ENCODE assay signal across 22 mouse cellular contexts in the genomic region with DNA sequence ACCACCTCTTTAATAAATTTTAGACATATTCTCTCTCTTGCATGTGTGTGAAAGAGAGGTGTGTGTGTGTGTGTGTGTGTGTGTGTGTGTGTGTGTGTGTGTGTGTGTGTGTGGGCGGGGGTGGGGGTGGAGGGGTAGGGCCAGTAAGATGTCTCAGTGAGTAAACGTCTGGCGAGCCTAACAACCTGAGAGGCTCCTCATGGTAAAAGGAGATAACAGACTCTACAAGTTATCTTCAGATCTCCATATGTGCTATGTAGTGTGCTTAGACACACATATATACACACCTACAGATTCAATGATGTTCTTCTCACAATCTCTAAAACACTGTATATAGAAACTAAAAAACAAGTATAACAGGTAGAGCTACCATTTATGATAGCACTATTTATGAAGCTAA. TPM values are rescaled to one million over a fixed set of nuclear protein-coding genes. Genes with fewer than 3 reads are reported as not detected.
DNase-seq lines count a peak whose midpoint lies in the region; ATAC-seq and TF ChIP-seq lines count a peak whose summit lies in the region.
"Had no signal": no experiment of that assay in that cellular context is flagged by ENCODE, and none has a peak within 500 bp of the region (broad histone marks: within the 10 kb centered on the region; RNA-seq: fewer than 3 reads in every experiment).

No protein-coding gene starts in this region.

- no peak for TF ChIP-seq CTCF in G1E (IDR thresholded peaks at IDR 0.05; ENCODE audit: low read depth, low read length)
- TF ChIP-seq CTCF in intestine, postnatal 0 days (IDR thresholded peaks at IDR 0.05; ENCODE audit: low read depth) = no peak

- no peak overlapping the region for H3K4me3 ChIP-seq in G1E (ENCODE audit: low read depth, low read length)
- no peak overlapping the region for H3K4me3 ChIP-seq in liver, embryonic 12.5 days
- no peak overlapping the region for H3K4me3 ChIP-seq in liver, embryonic 16.5 days (ENCODE audit: low read depth, low read length)
- H3K4me3 ChIP-seq in embryonic facial prominence, embryonic 10.5 days = no peak overlapping the region
- no peak overlapping the region for H3K4me3 ChIP-seq in intestine, postnatal 0 days (ENCODE audit: low read depth, low read length)
- H3K4me3 ChIP-seq: erythroblast, embryonic 14.5 days; forebrain, embryonic 15.5 days; heart, embryonic 10.5 days; heart, embryonic 15.5 days; hindbrain, embryonic 10.5 days had no signal

- H3K9ac ChIP-seq in liver, embryonic 12.5 days = peak overlapping the region; percentile 54; the same call in 1 of the 2 replicates
- H3K9ac ChIP-seq in liver, embryonic 16.5 days (ENCODE audit: low read depth, low read length) = no peak overlapping the region
- no peak overlapping the region for H3K9ac ChIP-seq in intestine, postnatal 0 days (ENCODE audit: low read depth, low read length)
- H3K9ac ChIP-seq: forebrain, embryonic 15.5 days; heart, embryonic 15.5 days; hindbrain, embryonic 14.5 days had no signal

- H3K4me1 ChIP-seq in G1E (ENCODE audit: insufficient read depth, low read depth, low read length) = peaks cover 50% of the 10 kb centered on the region
- H3K4me1 ChIP-seq in liver, embryonic 12.5 days = peaks cover 57% of the 10 kb centered on the region
- H3K4me1 ChIP-seq in liver, embryonic 16.5 days (ENCODE audit: control insufficient read depth, low read depth, low read length) = peaks cover 38% of the 10 kb centered on the region
- H3K4me1 ChIP-seq in embryonic facial prominence, embryonic 10.5 days = peaks cover 17% of the 10 kb centered on the region
- no peaks in the 10 kb centered on the region; the same call in 1 of the 2 replicates for H3K4me1 ChIP-seq in intestine, postnatal 0 days (replicated peaks; ENCODE audit: control insufficient read depth, insufficient read depth, low read length)

- peaks cover 7% of the 10 kb centered on the region for H3K36me3 ChIP-seq in G1E (replicated peaks)
- H3K36me3 ChIP-seq in liver, embryonic 12.5 days = no peaks in the 10 kb centered on the region
- no peaks in the 10 kb centered on the region for H3K36me3 ChIP-seq in liver, embryonic 16.5 days (ENCODE audit: control insufficient read depth, insufficient read depth)
- no peaks in the 10 kb centered on the region for H3K36me3 ChIP-seq in embryonic facial prominence, embryonic 10.5 days (replicated peaks)
- no peaks in the 10 kb centered on the region for H3K36me3 ChIP-seq in intestine, postnatal 0 days (ENCODE audit: control insufficient read depth, insufficient read depth)
- H3K36me3 ChIP-seq: forebrain, embryonic 15.5 days; heart, embryonic 10.5 days; heart, embryonic 15.5 days; hindbrain, embryonic 10.5 days had no signal

- H3K9me3 ChIP-seq in G1E (replicated peaks) = no peaks in the 10 kb centered on the region
- H3K9me3 ChIP-seq in liver, embryonic 12.5 days (replicated peaks) = no peaks in the 10 kb centered on the region
- H3K9me3 ChIP-seq in liver, embryonic 16.5 days (replicated peaks; ENCODE audit: control insufficient read depth, low read length) = no peaks in the 10 kb centered on the region
- H3K9me3 ChIP-seq in embryonic facial prominence, embryonic 10.5 days = peaks cover 4% of the 10 kb centered on the region; the same call in 1 of the 2 replicates
- H3K9me3 ChIP-seq in intestine, postnatal 0 days (ENCODE audit: control insufficient read depth) = no peaks in the 10 kb centered on the region
- H3K9me3 ChIP-seq: forebrain, embryonic 15.5 days; heart, embryonic 10.5 days; heart, embryonic 15.5 days; hindbrain, embryonic 10.5 days had no signal

- 27% methylated on average over 3 of the region's 3 CpGs for WGBS in liver, embryonic 12.5 days (ENCODE audit: insufficient replicate concordance)
- WGBS in liver, embryonic 16.5 days (ENCODE audit: insufficient replicate concordance) = 9% methylated on average over 3 of the region's 3 CpGs
- WGBS in embryonic facial prominence, embryonic 10.5 days = 80% methylated on average over 3 of the region's 3 CpGs
- 59% methylated on average over 3 of the region's 3 CpGs for WGBS in intestine, postnatal 0 days

- H3K27me3 ChIP-seq in G1E (ENCODE audit: insufficient read depth, low read length) = no peaks in the 10 kb centered on the region
- H3K27me3 ChIP-seq in liver, embryonic 12.5 days (replicated peaks) = no peaks in the 10 kb centered on the region
- no peaks in the 10 kb centered on the region for H3K27me3 ChIP-seq in liver, embryonic 16.5 days (ENCODE audit: control insufficient read depth, insufficient read depth, low read depth, low read length)
- H3K27me3 ChIP-seq in embryonic facial prominence, embryonic 10.5 days (replicated peaks; ENCODE audit: low read depth, poor library complexity, severe bottlenecking) = peaks cover 19% of the 10 kb centered on the region
- no peaks in the 10 kb centered on the region for H3K27me3 ChIP-seq in intestine, postnatal 0 days (replicated peaks; ENCODE audit: control insufficient read depth, insufficient read depth, low read length)
- H3K27me3 ChIP-seq: CH12.LX; forebrain, embryonic 15.5 days; heart, embryonic 15.5 days had no signal

- 0 out of 2 replicates have a peak, but pooled peaks have one; percentile 15 for ATAC-seq in G1E (ENCODE audit: extremely low read depth, insufficient number of reproducible peaks, low FRiP score, poor library complexity, severe bottlenecking)
- peak; percentile 55 for ATAC-seq in erythroblast, adult 5-6 weeks (replicated peaks; ENCODE audit: low FRiP score, poor library complexity, severe bottlenecking)
- ATAC-seq in liver, embryonic 12.5 days = peak; percentile 86
- ATAC-seq in liver, embryonic 16.5 days (ENCODE audit: low read depth) = peak; percentile 92
- ATAC-seq in intestine, postnatal 0 days = no peak
- no peak for ATAC-seq in monocyte, adult 5-6 weeks (replicated peaks; ENCODE audit: insufficient number of reproducible peaks, low FRiP score, low TSS enrichment, poor library complexity, severe bottlenecking)
- ATAC-seq: forebrain, embryonic 15.5 days had no signal

- peak overlapping the region; percentile 73 for H3K27ac ChIP-seq in liver, embryonic 12.5 days
- peak overlapping the region; percentile 75 for H3K27ac ChIP-seq in liver, embryonic 16.5 days (ENCODE audit: low read length)
- no peak overlapping the region for H3K27ac ChIP-seq in embryonic facial prominence, embryonic 10.5 days (replicated peaks)
- no peak overlapping the region for H3K27ac ChIP-seq in intestine, postnatal 0 days (ENCODE audit: low read depth, low read length)
- H3K27ac ChIP-seq: forebrain, embryonic 15.5 days; heart, embryonic 10.5 days; heart, embryonic 15.5 days; hindbrain, embryonic 10.5 days; hindbrain, embryonic 14.5 days had no signal

- no peak for DNase-seq in G1E (ENCODE audit: low spot score)
- DNase-seq in cerebellum, postnatal 36 days = no peak
- DNase-seq in embryonic facial prominence, embryonic 10.5 days (ENCODE audit: low spot score) = no peak
- DNase-seq: adrenal gland, adult 8-10 months; adrenal gland, postnatal 36 days; cerebellum, adult 11 months; cerebellum, adult 8-10 months; cerebellum, postnatal 25 days; gastrocnemius, postnatal 36 days; heart, adult 18-20 months had no signal

- H3K4me2 ChIP-seq in liver, embryonic 12.5 days = peak overlapping the region; percentile 30
- peak overlapping the region; percentile 9; the same call in 1 of the 2 replicates for H3K4me2 ChIP-seq in liver, embryonic 16.5 days (ENCODE audit: low read depth, low read length)
- H3K4me2 ChIP-seq in intestine, postnatal 0 days (replicated peaks; ENCODE audit: low read depth) = no peak overlapping the region
- H3K4me2 ChIP-seq: forebrain, embryonic 15.5 days; heart, embryonic 15.5 days; hindbrain, embryonic 14.5 days had no signal

RNA-seq across cellular contexts. Expression of a gene that starts 3.8 kb away (rescaled TPM):
- 67.7 and 81.7 TPM in 2 replicates for total RNA-seq in G1E (2014; fragmentation: Nextera tagmentation)
- 27.8 and 32.0 TPM in 2 replicates for total RNA-seq in G1E (2017)
- 13.2 and 13.3 TPM in 2 replicates for polyA plus RNA-seq in G1E (2012)
- 13.3 and 25.7 TPM in 2 replicates for total RNA-seq in erythroblast, adult 5-6 weeks (2015; ENCODE audit: low replicate concordance)
- total RNA-seq in erythroblast, adult 5-6 weeks (2017; ENCODE audit: low replicate concordance) = 12.5 and 16.9 TPM in 2 replicates
- polyA plus RNA-seq in liver, embryonic 12.5 days (2016; fragmentation: Nextera tagmentation; extraction: Ambion mirVana) = 25.3 and 27.3 TPM in 2 replicates
- 17.8 and 20.8 TPM in 2 replicates for polyA plus RNA-seq in liver, embryonic 16.5 days (2015; fragmentation: Nextera tagmentation; extraction: Ambion mirVana)
- 7.8 and 7.9 TPM in 2 replicates for polyA plus RNA-seq in embryonic facial prominence, embryonic 10.5 days (2016; fragmentation: Nextera tagmentation; extraction: Ambion mirVana)
- 5.1 and 5.5 TPM in 2 replicates for polyA plus RNA-seq in intestine, postnatal 0 days (2015; fragmentation: Nextera tagmentation; extraction: Ambion mirVana)
- 15.0 to 30.3 TPM (median 16.0 TPM) in 3 replicates for total RNA-seq in monocyte, adult 5-6 weeks (2017)

RNA-seq across cellular contexts. Expression of a gene that starts 34.5 kb away (rescaled TPM):
- total RNA-seq in G1E (2014; fragmentation: Nextera tagmentation) (5.8 and 7.7 TPM in 2 replicates), G1E (2017) (16.6 and 17.5 TPM in 2 replicates)
- 0.42 and 0.51 TPM in 2 replicates for polyA plus RNA-seq in G1E (2012)
- total RNA-seq in erythroblast, adult 5-6 weeks (2015; ENCODE audit: low replicate concordance) = 2.3 and 17.1 TPM in 2 replicates
- 10.8 and 30.0 TPM in 2 replicates for total RNA-seq in erythroblast, adult 5-6 weeks (2017; ENCODE audit: low replicate concordance)
- polyA plus RNA-seq in liver, embryonic 12.5 days (2016; fragmentation: Nextera tagmentation; extraction: Ambion mirVana) = 9.0 and 10.0 TPM in 2 replicates
- polyA plus RNA-seq in liver, embryonic 16.5 days (2015; fragmentation: Nextera tagmentation; extraction: Ambion mirVana) = 9.4 and 10.3 TPM in 2 replicates
- polyA plus RNA-seq in embryonic facial prominence, embryonic 10.5 days (2016; fragmentation: Nextera tagmentation; extraction: Ambion mirVana) = 4.4 and 6.1 TPM in 2 replicates
- polyA plus RNA-seq in intestine, postnatal 0 days (2015; fragmentation: Nextera tagmentation; extraction: Ambion mirVana) = 84.6 and 86.7 TPM in 2 replicates
- 91.7 to 159 TPM (median 151 TPM) in 3 replicates for total RNA-seq in monocyte, adult 5-6 weeks (2017)
- polyA plus RNA-seq: erythroblast, embryonic 14.5 days had no signal

Comparison
In these comparisons a context has a peak if more than half of its experiments do, and no peak if none do; other contexts are left out.
1. ATAC-seq: peak in G1E (single experiment), erythroblast, adult 5-6 weeks (single experiment), liver, embryonic 12.5 days (single experiment) and liver, embryonic 16.5 days (single experiment); none in intestine, postnatal 0 days (single experiment) and monocyte, adult 5-6 weeks (single experiment).
2. H3K27ac ChIP-seq: peak in liver, embryonic 12.5 days (single experiment) and liver, embryonic 16.5 days (single experiment); none in embryonic facial prominence, embryonic 10.5 days (single experiment) and intestine, postnatal 0 days (single experiment).